Mouse (Mus musculus) intestine, embryonic 14.5 days (tissue): Measurements from ENCODE around the gene Relb. TPM values are rescaled to one million over a fixed set of nuclear protein-coding genes. Genes with fewer than 3 reads are reported as not detected.

Experiments
- ATAC-seq: fragments of 200-750 bp; cut with Nextera tagmentation; replicated peaks from 2 replicates; pipeline ENCODE4 v1.8.0; 2017; ENCODE audit warnings: low read depth, moderate number of reproducible peaks, moderate TSS enrichment, moderate library complexity; ENCODE audit not compliant: low FRiP score, low TSS enrichment
- DNase-seq: peaks from one replicate; pipeline ENCODE4 v3.0.0-alpha.2; 2018; ENCODE audit warnings: low spot score
- H3K27ac ChIP-seq: fragments of 300-500 bp; sonication (generic); 2 replicates; pipeline ENCODE4 v1.5.1; 2014; ENCODE audit warnings: low read depth, mild to moderate bottlenecking, control low read depth
- H3K27me3 ChIP-seq: fragments of 300-500 bp; sonication (generic); replicated peaks from 2 replicates; pipeline ENCODE4 v1.6.1; 2014; ENCODE audit warnings: low read length, control low read depth; ENCODE audit not compliant: control insufficient read depth, insufficient read depth
- H3K36me3 ChIP-seq: fragments of 300-500 bp; sonication (generic); 2 replicates; pipeline ENCODE4 v1.6.1; 2014; ENCODE audit warnings: low read length, control low read depth; ENCODE audit not compliant: control insufficient read depth, insufficient read depth
- H3K4me1 ChIP-seq: fragments of 300-500 bp; sonication (generic); replicated peaks from 2 replicates; pipeline ENCODE4 v1.6.1; 2014; ENCODE audit warnings: low read length, control low read depth, mixed read lengths; ENCODE audit not compliant: control insufficient read depth, insufficient read depth
- H3K4me2 ChIP-seq: fragments of 300-500 bp; sonication (generic); 2 replicates; pipeline ENCODE4 v1.6.1; 2014; ENCODE audit warnings: low read length
- H3K4me3 ChIP-seq: fragments of 300-500 bp; sonication (generic); 2 replicates; pipeline ENCODE4 v1.5.1; 2014; ENCODE audit warnings: low read depth, low read length, control low read depth, mixed read lengths
- H3K9ac ChIP-seq: fragments of 300-500 bp; sonication (generic); 2 replicates; pipeline ENCODE4 v1.6.1; 2014; ENCODE audit warnings: mild to moderate bottlenecking, low read length
- H3K9me3 ChIP-seq: fragments of 300-500 bp; sonication (generic); 2 replicates; pipeline ENCODE4 v1.6.1; 2016; ENCODE audit warnings: low read length, control low read depth; ENCODE audit not compliant: control insufficient read depth
- WGBS: fragments of 180-500 bp; shearing (Covaris S2); extraction: QIAGEN DNeasy Blood & Tissue Kit; methylation state at CpG from one replicate; pipeline ENCODE4 v1.1.7; 2014; 5-methylcytosine and 5-hydroxymethylcytosine counted together
- polyA plus RNA-seq: library from polyadenylated mRNA; unstranded; fragments of >200 nt; fragmentation: Nextera tagmentation; extraction: Ambion mirVana; gene quantifications from 2 replicates; pipeline ENCODE4 v1.2.1, GENCODE M21; 2014

Relb gene
- polyA plus RNA-seq, 1 experiment from 2014 or later: 9.5 TPM

DNA sequence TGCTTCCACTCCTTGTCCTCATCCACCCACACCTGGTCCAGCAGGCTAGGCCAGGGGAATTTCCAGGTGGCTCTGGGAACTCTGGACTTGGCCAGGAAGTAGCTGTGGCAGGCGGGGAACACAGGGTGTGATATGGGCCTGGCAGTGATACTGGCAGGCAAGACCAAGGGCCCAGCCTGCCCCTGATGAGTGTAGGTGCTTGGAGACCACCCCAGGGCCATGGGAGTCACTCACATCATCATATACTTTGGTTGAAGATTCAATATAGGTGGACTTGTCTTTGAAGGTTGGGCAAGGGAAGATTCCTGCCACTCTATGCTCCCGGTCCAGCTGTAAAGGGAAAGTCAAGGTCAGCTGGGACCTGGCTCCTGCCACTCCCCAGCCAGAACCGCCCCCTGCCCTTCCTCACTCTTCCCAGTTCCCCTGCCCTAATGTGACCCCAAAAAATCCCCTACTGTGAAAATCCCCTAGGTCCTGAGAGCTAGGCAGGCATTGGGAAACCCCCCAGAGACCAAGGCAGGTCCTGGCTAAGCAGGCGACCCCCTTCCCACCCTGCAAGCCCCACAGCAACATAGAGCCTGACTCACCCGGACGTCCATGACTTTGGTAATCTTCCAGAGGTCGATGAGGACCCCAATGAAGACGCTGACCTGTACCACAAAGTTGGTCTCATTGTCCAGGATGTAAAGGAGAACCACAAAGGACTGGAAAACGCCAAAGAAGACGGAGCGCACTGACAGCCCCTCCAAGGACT is 6.0 kb upstream of the Relb start:
- Histone ChIP-seq H3K4me2 (no peak overlapping the region), H3K4me3 (no peak overlapping the region), H3K27me3 (no peaks in the 10 kb centered on the region), H3K9me3 (no peaks in the 10 kb centered on the region), H3K4me1 (no peaks in the 10 kb centered on the region), H3K27ac (no peak overlapping the region), H3K36me3 (peaks cover 84% of the 10 kb centered on the region), H3K9ac (no peak overlapping the region)
- no peak for ATAC-seq
- DNase-seq: no peak
- 91% methylated on average over 11 of the region's 11 CpGs for WGBS

DNA sequence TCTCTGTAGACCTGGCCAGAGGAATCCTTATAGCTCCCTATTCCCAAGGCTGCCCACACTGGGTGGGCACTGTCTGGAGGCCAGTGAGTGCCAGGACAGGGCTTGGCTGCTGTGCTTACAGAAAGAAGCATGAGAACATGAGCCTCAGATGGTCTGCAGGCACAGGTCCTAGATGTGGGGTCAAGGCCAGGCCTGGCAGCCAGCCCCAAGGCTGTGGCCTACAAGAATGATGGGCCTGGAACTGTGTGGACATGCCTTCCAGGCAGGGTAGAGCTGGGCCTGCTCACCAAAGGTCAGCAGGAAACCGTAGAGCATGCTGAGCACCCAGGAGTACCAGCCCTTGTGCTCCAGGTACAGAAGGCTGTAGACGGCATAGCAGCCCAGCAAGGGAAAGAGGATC is 5.4 kb upstream of the Relb start:
- DNase-seq (no peak), ATAC-seq (no peak)
- no peak overlapping the region for H3K4me2 ChIP-seq
- no peak overlapping the region for H3K4me3 ChIP-seq
- no peaks in the 10 kb centered on the region for H3K9me3 ChIP-seq
- no peaks in the 10 kb centered on the region for H3K4me1 ChIP-seq
- peaks cover 78% of the 10 kb centered on the region for H3K36me3 ChIP-seq
- WGBS: 92% methylated on average over 2 of the region's 2 CpGs
- no peak overlapping the region for H3K9ac ChIP-seq
- H3K27ac ChIP-seq: no peak overlapping the region
- H3K27me3 ChIP-seq: no peaks in the 10 kb centered on the region

DNA sequence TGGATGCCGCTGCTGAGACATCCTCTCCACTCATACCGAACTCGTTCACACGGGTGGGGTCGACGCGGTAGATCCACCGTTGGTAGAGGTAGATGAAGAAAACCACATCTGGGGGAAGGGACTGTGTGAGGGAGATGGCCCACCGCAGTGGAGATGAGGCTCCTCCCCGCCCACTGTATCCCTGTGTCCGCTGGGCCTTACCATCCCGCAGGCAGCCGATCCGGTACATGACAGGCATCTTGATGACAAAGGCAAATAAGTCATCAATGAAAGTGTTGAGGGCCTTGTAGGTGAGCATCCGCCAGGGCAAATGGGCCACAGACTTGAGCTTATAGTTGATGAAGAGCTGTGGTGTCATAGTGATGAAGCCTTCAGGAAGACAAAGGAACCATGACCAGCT is 4.6 kb upstream of the Relb start:
- Histone ChIP-seq H3K27me3 (no peaks in the 10 kb centered on the region), H3K9ac (no peak overlapping the region), H3K4me3 (no peak overlapping the region), H3K4me1 (no peaks in the 10 kb centered on the region), H3K27ac (no peak overlapping the region), H3K36me3 (peaks cover 70% of the 10 kb centered on the region), H3K4me2 (no peak overlapping the region), H3K9me3 (no peaks in the 10 kb centered on the region)
- ATAC-seq (no peak), DNase-seq (no peak)
- WGBS: 92% methylated on average over 15 of the region's 15 CpGs

DNA sequence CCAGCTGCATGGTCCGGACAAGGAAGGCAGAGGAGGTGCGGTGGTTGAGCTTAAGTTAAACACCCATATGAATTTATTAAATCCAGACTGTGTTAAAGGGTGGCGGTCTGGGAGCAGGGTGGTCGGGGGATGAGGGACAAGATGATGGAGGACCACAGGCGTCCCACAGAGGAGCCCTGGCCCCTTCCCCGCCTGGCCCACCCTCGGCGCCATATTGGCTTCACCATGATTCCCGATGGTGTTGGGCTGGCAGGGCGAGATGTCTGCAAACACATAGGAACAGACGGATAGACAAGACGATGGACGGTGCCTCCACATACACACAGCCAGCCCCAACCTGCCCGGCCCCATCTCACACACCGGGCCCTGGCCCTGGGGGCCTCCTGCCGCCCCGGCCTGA is 4.0 kb upstream of the Relb start:
- ATAC-seq (no peak), DNase-seq (no peak)
- H3K4me1 ChIP-seq: no peaks in the 10 kb centered on the region
- H3K9me3 ChIP-seq: no peaks in the 10 kb centered on the region
- no peak overlapping the region for H3K9ac ChIP-seq
- no peaks in the 10 kb centered on the region for H3K27me3 ChIP-seq
- H3K36me3 ChIP-seq: peaks cover 64% of the 10 kb centered on the region
- no peak overlapping the region for H3K4me2 ChIP-seq
- 90% methylated on average over 17 of the region's 17 CpGs for WGBS
- H3K4me3 ChIP-seq: no peak overlapping the region
- H3K27ac ChIP-seq: no peak overlapping the region

DNA sequence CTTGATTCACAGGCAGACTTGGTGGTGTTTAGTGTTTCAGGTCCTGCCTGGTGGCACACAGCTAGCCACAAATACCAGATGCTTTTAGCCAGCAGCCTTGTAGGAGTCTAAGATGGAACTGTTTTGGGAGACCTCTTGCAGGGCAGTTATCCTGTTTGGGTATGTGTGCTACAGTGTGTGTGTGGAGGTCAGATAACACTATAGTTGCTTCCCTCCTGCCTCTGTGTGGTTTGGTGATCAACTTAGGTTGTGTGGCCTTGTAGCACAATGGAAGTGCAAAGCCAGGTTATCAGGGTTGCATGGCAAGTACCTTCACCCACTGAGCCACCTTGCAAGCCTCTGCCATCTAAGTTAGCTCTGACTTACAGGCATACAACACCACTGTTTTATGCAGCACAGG is 3.5 kb upstream of the Relb start:
- DNase-seq: no peak
- Histone ChIP-seq H3K4me1 (no peaks in the 10 kb centered on the region), H3K9ac (no peak overlapping the region), H3K27ac (no peak overlapping the region), H3K36me3 (peaks cover 59% of the 10 kb centered on the region), H3K9me3 (no peaks in the 10 kb centered on the region), H3K4me2 (no peak overlapping the region), H3K4me3 (no peak overlapping the region), H3K27me3 (no peaks in the 10 kb centered on the region)
- ATAC-seq: no peak

DNA sequence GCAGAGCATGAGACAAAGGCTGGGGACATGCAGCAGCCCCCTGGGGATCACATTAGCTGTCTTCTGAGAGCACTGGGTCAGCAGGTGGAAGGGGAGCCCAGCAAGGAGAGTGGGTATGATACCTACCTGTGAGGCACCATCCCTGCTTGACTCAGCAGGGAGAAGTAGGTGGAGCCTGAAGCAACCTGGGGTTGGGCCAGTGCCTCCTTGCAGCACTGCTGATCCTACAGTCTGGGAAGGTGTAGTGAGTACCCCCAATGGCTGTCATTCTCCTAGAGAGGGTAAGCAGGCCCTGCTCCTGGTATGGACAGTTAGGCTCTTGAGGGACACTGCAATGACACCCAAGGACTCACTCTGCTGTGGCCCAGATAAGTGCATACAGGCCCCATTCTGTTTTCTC is 3.0 kb upstream of the Relb start:
- no peaks in the 10 kb centered on the region for H3K9me3 ChIP-seq
- no peak overlapping the region for H3K27ac ChIP-seq
- no peak for ATAC-seq
- H3K27me3 ChIP-seq: no peaks in the 10 kb centered on the region
- no peaks in the 10 kb centered on the region for H3K4me1 ChIP-seq
- peaks cover 54% of the 10 kb centered on the region for H3K36me3 ChIP-seq
- no peak overlapping the region for H3K4me3 ChIP-seq
- no peak for DNase-seq
- H3K4me2 ChIP-seq: no peak overlapping the region
- no peak overlapping the region for H3K9ac ChIP-seq

DNA sequence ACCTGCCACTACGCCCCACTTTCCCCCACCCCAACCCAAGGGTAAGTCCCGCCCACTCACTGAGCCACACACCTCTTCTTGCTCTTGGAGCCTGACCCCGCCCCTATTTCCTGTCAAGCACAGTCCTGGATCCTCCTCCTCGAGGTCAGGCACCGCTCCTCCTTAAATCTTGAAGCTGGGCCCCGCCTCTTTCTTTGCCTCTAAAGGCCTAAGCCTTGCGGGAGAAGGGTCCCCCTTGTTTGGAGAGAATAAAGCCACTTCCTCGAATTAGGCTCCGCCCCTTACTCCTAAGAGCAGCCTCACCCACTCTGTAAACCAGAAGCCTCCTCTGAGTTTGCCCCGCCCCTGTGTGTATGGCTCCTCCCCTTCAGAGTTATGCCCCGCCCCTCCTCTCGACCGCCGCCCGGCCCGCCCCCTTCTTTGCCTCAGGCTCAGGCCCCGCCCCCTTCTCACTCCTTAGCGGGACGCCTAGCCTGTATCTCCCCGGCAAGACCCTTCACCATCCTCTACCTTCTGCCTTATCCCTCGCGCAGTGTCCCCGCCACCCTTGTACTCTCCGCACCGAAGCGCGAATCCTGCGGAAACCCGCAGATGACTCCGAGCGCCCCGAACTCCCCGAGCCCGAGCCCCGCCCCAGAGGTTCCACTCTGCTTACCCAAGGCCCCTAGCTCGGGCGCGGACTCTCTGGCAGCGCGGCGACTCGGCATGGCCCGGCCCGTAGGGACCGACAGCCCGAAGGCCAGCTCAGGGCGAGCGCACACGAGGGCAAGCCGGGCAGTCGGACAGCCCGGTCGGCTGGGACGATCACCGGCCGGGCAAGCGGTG is 490 bp downstream of the Relb start:
- peak overlapping the region; percentile 91 for H3K4me2 ChIP-seq
- peak overlapping the region; percentile 59 for H3K9ac ChIP-seq
- no peaks in the 10 kb centered on the region for H3K27me3 ChIP-seq
- no peaks in the 10 kb centered on the region for H3K4me1 ChIP-seq
- peaks cover 20% of the 10 kb centered on the region for H3K36me3 ChIP-seq
- peak overlapping the region; percentile 94 for H3K27ac ChIP-seq
- DNase-seq: peak; percentile 99
- peak; percentile 94 for ATAC-seq
- H3K4me3 ChIP-seq: peak overlapping the region; percentile 65
- H3K9me3 ChIP-seq: no peaks in the 10 kb centered on the region
- WGBS: under 1% methylated on average over 55 of the region's 57 CpGs

DNA sequence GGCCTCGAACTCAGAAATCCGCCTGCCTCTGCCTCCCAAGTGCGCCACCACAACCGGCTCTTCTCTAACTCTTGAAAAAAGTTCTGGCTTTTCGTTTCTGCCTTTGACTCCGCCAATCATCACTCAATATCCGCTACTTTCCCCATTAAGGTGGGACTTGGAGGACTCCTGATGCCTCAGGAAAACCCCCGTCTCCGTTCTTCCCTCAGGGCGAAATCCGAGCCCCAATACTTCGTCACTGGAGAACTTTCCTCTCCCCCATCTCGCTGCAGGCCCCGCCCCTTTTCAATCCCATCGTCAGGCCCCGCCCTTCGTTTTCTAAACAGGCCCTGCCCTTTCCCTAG is 1.1 kb downstream of the Relb start:
- Histone ChIP-seq H3K4me2 (peak overlapping the region; percentile 91), H3K36me3 (peaks cover 14% of the 10 kb centered on the region), H3K27me3 (no peaks in the 10 kb centered on the region), H3K9me3 (no peaks in the 10 kb centered on the region), H3K4me3 (peak overlapping the region; percentile 65), H3K9ac (no peak overlapping the region), H3K4me1 (no peaks in the 10 kb centered on the region), H3K27ac (peak overlapping the region; percentile 94; the same call in 1 of the 2 replicates)
- DNase-seq (no peak), ATAC-seq (no peak; the same call in 1 of the 2 replicates)
- 13% methylated on average over 17 of the region's 17 CpGs for WGBS
